Mouse (Mus musculus) embryo, embryonic 9.5 days (tissue): Measurements from ENCODE around the gene Ccs.
"Not testable (repeated sequence)": the region's sequence is repeated elsewhere in the genome, so short reads cannot be mapped to it uniquely, and the experiment has no call there.

Experiments used
- DNase-seq: peaks from one replicate; pipeline ENCODE4 v3.0.0-alpha.2; 2017; ENCODE audit errors: extremely low spot score

Gene Ccs

DNA sequence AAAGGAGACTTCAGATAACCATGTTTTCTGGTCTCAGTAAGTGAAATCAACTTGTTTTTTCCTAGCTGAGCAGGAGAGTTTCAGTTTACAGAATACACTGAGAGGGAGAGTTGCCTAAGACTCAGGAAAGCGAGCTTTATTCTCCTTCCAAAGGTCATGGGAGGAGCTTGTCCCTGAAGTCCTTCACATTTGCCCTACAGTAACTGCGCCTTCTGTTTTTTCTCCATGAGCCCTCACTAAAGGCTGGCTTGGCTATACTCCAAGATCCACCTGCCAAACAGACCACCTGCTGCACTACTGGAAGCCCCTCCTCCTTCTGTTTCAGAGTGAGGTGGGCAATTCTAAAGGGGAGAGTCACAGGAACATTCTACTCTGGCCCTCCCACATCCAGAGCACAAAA lies 3.0 kb downstream of the Ccs start:
- no peak for DNase-seq

DNA sequence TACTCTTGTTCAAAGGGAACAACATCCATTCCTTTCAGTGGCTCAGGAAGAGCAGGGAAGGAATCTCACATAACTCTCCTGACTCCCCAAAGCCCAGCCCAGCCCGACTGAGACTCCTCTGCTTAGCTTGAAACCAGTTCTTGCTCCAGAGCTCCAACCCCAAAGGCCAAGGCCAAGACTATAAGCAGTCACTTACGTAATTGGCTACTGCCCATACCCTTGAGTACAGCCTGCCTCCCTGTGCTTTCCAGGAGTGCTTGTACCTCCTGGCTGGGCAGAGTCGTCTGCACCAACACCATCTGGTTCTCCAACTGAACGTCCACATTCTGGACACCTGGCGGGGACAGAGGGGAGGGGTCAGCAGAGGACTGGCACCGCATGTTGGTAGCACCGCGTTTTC lies 5.2 kb downstream of the Ccs start:
- no peak for DNase-seq

DNA sequence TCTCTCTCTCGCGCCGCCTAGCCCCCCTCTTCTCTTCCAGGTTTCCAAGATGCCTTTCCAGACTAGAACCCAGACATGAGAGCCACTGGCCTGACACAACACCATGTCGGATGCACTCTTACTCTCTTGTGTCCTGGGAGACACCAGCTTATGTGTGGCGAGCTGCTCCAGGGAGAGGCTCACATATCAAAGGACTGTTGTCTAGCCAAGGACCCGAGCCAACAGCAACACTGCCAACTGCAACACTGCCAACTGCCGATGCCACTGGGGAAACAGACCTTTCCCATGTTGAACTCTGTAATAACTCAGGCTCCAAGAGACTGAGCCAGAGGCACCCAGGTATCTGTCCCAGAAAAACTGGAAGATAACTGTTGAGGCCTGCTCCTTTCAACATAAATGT lies 10.0 kb downstream of the Ccs start:
- DNase-seq: no peak

DNA sequence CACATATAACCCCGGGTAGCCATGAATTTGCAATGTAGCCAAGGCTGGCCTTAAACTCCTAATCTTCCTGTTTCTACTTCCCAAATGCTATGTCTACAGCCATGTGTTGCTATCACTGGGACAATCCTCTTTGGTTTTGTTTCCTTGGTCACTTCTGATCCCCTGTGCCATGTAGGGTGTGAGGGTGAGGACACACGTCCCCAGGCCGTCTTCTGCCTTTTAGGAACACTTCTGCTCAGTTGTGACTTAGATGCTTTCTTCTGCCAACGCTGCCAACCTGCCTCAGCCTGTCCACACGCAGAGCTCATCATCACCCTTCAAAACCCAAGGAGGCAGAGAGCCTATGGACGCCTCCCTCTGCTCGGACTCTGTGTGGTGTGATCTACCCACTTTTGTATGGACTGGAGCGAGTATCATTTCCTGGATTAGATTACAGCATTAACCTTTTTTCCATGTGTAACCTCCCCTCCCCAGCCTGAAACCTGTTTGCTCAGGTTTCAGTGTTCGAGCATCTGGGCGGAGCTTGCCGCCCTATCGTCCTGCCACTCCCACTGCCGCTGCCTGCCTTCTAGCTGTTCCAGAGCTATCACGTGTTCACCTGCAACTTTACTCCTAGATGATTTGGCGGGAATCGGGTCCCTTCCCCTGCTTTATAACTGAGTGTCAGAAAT lies 10.6 kb downstream of the Ccs start:
- no peak for DNase-seq

DNA sequence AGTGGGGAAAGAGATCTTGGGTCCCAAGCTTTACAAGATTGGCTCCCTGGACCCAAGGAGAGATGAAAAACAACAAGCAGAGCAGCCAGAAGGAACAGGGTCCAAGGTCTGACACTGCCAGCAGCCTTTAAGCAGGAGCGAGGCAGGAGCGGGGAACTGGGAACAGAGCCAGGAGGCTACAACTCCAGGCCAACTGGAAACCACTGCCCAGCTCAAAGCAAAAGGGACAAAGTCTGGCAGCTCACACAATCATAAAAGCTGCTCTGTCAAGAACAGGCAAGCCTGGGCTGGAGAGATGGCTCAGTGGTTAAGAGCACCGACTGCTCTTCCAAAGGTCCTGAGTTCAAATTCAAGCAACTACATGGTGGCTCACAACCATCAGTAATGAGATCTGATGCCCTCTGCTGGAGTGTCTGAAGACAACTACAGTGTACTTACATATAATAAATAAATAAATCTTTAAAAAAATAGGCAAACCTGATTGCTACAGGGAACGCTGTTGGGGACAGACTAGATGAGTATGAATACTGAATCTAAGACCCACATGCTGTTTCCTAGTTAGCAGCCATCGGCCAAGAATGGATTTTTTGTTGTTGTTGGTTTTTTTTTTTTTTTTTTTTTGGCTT lies 18.3 kb downstream of the Ccs start:
- no peak for DNase-seq

DNA sequence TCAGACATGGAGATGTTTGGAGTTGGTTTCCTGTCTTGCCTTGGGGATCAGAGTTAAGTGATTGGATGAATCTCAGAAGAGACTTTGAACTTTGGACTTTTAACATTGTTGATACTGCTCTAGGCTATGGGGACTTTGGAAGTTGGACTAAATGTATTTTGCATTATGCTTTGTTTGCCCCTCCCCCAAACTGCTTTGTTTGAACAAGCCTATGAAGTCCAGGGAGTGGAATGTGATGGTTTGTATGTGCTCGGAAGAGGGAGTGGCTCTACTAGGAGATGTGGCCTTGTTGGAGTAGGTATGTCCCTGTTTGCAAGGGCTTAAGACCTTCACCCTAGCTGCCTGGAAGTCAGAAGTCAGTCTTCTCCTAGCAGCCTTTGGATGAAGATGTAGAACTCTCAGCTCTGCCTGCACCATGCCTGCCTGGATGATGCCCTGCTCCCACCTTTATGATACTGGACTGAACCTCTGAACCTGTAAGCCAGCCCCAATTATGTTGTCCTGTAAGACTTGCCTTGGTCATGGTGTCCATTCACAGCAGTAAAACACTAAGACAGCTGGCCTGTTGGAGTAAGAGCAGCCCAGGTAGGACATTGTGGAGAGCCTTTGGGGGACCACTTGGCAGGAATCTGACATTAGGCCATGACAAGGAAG lies 21.8 kb downstream of the Ccs start:
- DNase-seq: no peak

DNA sequence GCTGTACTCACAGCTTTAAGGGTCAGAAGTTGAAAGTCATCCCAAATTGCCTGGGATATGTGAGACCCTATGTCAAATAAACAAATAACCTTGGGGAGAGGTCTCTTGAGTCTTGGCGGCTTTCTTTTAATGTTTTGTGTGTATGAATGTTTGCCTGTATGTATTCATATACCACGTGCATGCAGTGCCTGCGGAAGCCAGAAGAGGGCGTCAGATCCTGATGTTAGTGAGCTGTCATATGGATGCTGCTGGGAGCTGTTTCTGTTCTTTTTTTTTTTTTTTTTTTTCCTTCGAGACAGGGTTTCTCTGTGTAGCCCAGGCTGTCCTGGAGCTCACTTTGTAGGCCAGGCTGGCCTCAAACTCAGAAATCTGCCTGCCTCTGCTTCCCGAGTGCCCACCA lies 26.1 kb downstream of the Ccs start:
- DNase-seq: no peak

DNA sequence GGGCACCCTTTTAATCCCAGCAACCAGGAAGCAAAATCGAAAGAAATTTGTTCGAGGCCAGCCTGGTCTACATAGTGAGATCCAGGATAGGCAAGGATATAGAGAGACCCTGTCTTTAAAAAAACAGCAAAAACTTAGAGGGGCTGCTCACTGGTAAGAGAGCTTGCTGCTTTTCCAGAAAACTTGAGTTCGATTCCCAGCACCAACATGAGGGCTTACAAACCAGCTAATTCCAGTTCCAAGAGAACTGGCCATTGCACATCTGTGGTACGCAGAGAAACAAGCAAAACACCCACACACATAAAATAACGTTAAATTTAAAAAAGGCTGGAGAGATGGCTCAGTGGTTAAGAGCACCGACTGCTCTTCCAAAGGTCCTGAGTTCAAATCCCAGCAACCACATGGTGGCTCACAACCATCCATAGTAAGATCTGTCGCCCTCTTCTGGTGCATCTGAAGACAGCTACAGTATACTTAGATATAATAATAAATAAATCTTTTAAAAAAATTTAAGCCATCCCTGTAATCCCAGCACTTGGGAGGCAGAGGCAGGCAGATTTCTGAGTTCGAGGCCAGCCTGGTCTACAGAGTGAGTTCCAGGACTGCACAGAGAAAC lies 26.7 kb downstream of the Ccs start:
- not testable (repeated sequence) for DNase-seq

DNA sequence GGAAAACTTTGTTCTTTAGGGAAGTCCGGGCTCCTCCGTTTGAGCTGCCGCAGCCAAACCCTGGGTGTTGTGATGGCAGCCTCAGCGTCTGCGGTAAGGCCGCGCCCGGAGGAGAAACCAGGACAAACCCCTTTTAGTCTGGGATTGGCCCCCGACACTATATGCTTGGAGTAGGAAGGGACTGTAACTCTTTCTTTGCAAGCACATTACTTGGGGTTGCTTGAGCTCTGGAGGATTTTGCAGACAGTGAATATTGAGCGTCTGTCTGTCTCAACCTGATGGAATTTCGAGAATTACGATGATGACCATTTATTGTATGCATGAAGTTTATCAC lies 27.3 kb downstream of the Ccs start:
- no peak for DNase-seq

DNA sequence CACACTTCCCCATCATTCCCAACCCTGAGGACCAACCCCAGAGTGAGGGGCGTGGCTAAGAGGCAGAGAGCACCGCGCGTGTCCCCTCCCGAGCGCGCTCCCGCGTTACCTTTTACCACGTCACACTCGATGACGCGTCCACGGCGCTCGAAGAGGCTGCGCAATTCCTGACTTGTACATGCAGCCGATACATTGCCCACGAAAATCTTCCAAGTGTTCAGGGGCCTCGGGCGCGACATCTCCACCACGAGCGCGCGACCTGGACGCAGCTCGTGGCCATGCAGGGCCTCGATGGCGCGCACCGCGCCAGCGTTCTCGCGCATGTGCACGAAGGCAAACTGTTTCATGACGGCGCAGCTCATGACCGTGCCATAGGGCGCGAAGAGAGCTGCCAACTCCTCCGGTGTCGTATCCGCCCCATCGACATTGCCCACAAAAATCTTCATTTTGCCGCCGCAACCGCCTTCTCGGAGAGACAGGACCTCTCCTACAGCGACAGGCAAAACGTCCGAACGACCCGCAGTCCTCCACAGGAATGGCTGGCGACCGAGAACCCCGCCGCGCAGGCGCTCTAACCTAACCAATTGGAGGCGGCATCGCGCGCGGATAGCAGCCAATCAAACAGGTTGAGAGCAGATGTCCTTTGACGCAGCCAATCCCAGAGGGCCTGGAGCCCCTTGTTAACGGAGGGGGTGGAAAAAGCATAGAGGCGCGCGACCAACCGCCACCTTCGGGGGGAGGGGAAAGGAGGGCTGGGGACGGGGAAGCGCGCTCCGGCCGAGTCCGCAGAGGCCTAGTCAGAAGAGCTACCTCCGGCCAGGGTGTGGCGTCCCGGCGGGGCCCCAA lies 27.8 kb downstream of the Ccs start, which contains the start of the genes Gm21992 and Rbm14:
Gene Gm21992 (minus strand): TSS at position 550 of the 846 bp plus-strand sequence.
Gene Rbm14 (minus strand): TSS at position 572 of the 846 bp plus-strand sequence.
- DNase-seq: peak; percentile 96

DNA sequence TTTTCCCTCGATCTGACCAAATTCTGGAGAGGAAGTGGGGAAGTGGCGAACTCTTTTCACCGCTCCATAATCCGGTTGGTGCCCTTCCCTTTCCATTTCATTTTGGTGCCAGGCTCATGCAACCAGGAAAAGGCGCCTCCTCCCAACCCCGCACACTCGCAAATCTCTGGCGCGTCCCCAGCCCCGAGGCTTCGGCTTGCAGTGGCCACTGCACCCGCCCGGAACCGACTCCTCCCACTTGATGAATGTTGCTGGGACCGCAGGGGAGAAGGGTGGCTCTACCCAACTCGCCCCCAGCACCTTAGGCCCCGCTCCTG lies 28.4 kb downstream of the Ccs start:
- no peak for DNase-seq

DNA sequence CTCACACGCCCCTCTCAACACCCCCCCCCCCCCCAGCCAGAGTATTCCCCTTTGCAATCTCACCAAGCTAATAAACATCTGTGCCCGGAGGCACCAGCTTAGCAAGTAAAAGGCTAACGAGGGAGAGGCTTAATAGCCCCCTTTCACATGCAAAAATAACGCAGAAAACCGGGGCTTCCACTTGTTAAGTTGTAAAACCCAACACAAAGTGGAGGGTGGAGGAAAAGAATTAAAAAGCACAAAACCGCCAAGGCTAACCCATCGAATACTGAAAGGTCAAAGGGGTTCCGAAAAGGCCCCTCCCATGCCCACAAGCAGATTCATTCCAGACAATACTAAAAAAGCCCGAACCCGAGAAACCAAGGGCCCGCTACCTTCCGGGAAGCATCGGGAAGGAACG lies 28.8 kb downstream of the Ccs start:
- DNase-seq: no peak

DNA sequence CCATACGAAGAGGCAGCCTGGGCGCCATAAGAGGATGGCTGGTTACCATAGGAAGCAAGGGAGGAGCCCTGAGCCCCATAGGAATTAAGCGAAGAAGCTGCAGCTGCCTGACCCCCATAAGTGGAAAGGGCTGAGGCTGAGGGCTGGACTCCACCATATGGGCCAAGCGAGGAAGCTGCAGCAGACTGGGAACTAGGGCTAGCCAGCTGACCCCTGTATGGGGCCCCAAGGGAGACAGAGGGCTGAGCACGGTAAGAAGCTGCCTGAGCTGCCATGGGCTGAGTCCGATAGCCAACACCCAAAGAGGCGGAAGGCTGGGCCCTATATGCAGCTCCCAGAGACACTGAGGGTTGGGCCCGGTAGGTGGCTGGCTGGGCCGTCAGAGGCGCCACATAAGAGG lies 35.8 kb downstream of the Ccs start:
- DNase-seq: no peak

DNA sequence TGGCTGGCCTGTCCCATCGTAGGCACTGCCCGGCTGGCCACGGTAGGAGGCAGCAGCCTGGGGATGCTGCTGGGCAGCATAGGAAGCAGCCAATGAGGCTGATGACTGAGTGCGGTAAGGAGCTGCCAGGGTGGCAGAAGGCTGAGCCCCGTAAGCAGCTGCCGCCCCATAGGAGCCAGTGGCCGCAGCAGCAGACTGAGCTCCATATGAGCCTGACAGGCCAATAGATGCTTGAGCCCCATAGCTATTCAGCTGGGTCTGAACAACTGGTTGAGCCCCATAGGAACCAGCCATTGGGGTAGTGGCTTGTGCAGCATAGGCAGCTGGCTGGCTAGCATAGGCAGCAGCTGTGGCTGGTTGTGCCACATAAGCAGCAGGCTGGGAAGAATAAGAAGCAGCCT lies 36.4 kb downstream of the Ccs start:
- DNase-seq: no peak

DNA sequence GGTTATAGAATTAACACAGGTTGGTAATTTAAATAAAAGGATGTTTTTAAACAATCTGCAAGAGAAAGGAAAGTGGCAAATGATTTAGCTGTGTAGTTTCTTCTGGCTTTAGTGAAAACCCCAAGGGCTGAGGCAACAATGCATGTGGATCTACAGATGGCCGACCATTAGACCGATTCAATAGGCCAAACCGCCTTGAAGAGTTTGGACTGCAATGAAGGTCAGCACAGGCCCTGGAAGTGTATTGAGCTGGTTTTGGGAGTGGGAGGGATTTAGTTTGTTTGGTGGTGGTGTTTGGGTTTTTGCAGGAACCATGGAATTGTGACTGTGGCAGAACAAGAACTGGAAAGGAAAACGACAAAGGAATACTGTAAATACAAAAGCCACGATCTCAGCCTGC lies 40.0 kb downstream of the Ccs start:
- DNase-seq: no peak

DNA sequence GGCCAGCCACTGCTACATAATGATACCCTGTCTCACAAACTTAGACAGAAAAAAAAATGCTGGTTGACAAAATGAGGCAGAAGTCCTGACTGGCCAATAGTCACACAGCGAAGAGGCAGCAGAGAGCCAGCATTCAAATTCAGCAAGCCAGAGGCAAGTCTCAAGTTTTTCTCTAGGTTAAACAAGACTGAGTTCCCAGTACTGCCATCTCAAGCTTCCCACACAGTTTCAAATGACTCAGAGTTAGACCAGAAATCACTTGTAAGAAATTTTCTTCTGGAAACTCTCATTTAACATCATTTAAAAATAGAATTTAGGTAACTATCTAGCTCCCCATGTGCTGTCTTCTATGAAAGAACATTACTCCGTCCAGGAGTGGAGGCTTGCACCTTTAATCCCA lies 41.3 kb downstream of the Ccs start:
- no peak for DNase-seq

DNA sequence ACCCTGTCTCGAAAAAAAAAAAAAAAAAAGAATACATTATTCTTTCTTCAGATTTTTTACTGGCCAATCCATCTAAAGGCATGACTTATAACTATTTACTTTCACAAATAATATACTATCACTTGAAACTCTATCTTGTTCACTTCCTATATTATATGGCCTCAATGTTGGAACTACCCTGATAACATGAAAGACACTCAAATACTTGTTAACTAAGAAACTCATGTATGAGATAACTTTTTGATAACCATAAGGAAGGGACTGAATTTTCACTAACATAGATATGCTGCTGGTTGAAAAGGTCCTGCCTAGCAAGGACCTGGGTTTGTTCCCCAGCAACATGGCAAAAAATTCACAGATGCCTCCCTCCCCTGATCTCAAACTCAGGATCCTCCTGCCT lies 43.2 kb downstream of the Ccs start:
- no peak for DNase-seq

DNA sequence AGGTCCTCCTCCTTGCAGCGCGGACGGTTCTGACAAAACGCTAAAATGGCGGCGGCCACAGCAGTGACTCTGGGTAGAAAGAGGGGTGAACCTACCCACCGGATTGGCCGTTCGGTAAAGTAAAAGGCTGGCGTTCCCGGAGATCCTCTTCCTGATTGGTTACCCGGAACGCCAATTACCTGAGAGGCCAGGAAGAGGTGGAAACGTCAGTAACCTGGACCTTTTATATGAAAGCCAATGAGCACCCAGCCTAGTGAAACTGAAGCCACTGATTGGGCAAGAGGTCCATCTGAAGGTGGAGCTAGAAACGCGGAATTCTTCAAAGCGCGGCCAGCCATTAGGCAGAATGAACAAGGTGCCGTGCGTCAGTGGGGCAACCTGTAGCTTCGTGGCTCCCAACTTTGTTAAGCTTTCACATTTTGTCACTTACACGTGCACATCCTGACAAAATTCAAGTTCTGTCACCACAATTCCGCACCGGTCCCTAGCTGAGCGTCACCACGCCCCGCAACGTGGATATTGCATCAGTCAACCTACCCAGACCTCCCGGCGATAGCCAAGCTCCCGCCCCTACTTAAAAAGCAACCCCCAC lies 45.2 kb downstream of the Ccs start, which contains the start of gene Rbm4:
Gene Rbm4 (minus strand): TSS at position 71 of the 592 bp plus-strand sequence.
- DNase-seq: peak; percentile 97

DNA sequence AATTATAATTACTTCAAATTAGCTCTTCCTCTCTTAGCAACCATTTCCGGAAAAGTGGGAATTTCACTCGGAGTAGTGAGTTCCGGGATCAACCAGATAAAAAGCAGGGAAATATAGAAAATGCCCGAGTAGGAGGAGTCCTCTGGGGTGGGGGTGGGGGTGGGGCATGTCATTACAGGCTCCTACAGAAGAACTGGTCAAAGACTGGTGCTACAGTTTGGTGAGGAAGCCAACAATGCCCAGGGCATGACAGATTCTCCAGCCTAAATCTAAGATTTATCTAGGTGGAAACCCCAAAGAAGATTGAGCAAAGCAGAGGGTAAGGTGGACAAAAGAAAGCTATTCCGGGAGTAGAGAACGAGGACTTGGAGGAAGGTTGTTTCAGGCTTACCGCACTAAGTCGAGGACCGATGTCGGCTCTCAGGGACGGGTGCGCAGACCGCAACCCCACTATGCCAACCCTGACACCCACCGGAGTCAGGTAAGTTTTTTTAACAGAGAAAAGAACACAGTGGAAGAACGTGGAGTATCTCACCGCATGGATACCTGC lies 45.8 kb downstream of the Ccs start:
- DNase-seq: no peak

DNA sequence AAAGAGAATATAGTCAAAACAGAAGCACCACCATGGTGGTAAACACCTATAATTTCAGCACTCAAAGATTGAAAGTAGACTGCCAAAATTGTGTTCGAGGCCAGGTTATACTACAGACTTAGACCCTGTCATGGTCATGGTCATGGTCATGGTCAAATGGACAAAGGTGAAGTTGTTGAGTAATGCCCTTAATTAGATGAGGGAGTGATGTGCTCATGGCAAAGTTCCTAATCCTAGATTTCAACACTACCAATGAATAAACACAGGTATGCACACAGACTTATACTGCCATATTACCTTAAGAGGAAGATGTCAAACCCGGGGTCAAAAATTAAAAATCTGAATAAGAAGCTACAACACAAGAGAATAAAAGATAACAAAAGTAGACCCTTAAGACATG lies 52.8 kb downstream of the Ccs start:
- no peak for DNase-seq

DNA sequence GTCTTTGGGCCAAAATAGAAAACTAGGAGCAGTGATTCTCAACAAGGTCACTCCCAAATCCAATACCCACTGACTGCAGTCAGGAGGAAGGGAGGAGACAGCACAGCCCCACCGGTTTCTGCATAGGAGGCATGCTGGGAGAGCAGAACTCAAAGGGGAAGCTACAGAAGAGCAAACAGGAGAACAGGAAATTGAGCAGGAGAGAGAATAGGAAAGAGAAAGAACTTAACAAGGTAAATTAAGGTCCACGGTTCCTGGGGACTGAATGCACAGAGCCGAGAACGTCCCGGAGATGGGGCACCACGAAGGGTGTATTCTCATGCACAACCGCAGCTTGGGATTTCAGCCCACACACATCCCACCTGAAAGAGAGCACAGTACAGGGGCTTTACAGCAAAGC lies 53.9 kb downstream of the Ccs start:
- no peak for DNase-seq
